Mouse (Mus musculus) small intestine, adult 10 weeks (tissue): ENCODE results near the gene Gm11127. TPM values are rescaled to one million over a fixed set of nuclear protein-coding genes. Genes with fewer than 3 reads are reported as not detected.

Experiments
- polyA plus RNA-seq: library from polyadenylated mRNA; stranded (reverse); fragments of 350-450 nt; fragmentation: Illumina TruSeq; extraction: RNeasy Lipid Tissue Mini Kit (QIAGEN cat#74804); gene quantifications from one replicate; pipeline ENCODE4 v1.2.3, GENCODE M21; 2014; ENCODE audit warnings: low replicate concordance

The Gm11127 gene
- 6.5 TPM for polyA plus RNA-seq

GRCm38 (mm10) chr17:36058362-36058761 is at the start of gene Gm11127:
Gene Gm11127 (minus strand): TSS chr17:36058371.

DNA sequence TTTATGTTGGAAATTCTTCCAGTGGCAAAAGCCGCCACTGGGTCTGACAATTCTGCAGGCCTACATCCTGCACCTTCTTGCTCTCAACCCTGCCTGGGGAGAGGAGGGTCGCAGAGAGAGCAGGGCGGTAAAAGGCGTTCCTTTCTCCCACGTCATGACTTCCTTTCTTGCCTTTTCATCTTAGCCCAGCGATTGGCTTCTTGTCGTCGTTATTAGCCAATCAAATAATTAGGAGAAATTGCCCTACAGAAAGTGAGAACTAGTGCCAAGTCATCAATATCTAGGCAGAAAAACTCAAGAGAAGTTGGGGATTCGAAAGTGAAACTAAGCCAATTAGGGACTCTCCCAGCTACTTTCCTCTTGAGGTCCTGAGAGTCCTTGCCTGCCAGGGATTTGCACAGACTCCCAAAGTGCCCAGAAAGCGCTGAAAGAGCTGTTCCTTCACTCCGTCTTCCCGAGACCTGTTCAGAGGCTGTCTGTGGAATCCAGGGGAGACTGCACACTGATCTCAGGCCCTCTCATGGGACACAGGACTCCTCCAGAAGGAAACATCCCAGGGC is 15.5 kb downstream of the Gm11127 start, which contains the start of the genes H2-T22 and Gm6034:
H2-T22 (minus strand) TSS at position 138 of the 560 bp plus-strand sequence.
Gm6034 (plus strand) TSS at position 352 of the 560 bp plus-strand sequence.

DNA sequence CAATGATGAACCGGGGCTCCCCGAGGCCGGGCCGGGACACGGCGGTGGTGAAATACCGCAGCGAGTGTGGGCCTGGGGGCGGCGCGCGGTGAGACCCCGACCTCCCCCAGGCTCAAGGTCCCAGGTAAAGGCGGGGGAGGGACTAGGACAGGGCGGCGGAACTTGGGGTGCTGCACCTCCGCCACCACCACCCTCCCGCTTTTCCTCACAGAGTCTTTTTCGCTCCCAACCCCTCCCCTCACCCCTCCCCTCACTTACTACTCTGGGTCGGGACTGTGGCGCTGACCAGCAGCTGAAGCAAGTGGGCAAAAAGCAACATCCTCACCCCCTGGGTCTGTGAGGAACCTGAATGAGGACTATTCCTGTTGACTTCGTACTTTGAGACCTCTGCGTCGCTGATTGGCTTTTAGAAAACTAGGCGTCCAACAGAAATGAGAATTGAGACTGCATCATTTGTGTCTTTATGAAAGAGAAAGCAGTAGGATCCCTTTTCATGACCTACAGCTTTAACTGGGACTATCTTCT is 25.8 kb downstream of the Gm11127 start, which contains the start of gene H2-T23:
H2-T23 (minus strand) TSS at position 505 of the 525 bp plus-strand sequence.

DNA sequence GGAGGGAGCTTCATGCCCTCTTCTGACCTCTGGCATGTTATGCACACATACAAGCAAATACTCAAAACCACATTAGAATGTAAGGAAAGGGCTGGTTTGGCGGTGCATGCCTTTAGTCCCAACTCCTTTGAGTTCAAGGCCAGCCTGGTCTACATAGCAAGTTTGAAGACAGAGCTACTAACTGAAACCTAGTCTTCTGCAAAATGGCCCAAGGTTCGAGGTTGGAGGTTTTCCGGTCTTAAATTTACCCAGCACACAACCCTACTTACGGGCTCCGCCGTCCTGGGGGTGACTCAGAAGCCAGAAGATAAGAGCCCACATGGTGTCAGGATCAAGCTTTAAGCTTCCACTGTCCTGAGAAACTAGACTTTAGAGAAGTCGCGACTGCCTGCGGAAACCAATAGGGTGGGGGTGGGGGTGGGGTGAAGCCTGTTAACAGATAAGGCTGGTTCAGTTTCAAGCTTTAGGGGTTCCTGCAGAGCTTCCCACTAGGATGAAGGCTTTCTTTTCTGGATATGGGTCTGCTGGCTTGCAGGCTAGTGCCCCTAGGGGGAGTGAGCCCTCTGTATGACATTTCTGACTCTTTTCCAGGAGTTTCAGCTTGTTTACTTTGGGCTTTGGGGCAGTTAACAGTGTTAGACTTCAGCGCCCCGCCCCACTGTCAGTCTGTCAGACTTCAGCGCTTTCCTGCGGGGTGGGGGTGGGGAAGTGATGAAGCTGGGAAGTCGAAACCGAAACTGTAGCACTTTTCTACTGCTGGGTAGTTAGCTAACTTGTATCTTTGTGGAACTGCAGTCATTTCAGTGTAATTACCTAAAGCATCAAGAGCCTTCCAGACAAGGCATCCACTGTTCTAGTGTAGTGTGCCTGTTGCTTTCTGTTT is 37.7 kb downstream of the Gm11127 start, which contains the start of gene H2-T24:
H2-T24 (minus strand) TSS at position 370 of the 883 bp plus-strand sequence.

Other genes with a start within 250 kb of the Gm11127 start
- 3.7 TPM for gene Ier3, start 236.7 kb downstream of the Gm11127 start, polyA plus RNA-seq
- gene Flot1, start 235.1 kb downstream of the Gm11127 start, polyA plus RNA-seq, result 3.5 TPM
- 23.6 TPM for gene Tubb5, start 220.1 kb downstream of the Gm11127 start, polyA plus RNA-seq
- gene Mdc1, start 216.9 kb downstream of the Gm11127 start, polyA plus RNA-seq, result 9.7 TPM
- gene Nrm, start 197.1 kb downstream of the Gm11127 start, polyA plus RNA-seq, result 1.3 TPM
- gene Ppp1r18, start 192.8 kb downstream of the Gm11127 start, polyA plus RNA-seq, result 1.2 TPM
- gene Dhx16, start 178.6 kb downstream of the Gm11127 start, polyA plus RNA-seq, result 16.5 TPM
- 30.1 TPM for gene 2310061I04Rik, start 160.9 kb downstream of the Gm11127 start, polyA plus RNA-seq
- 17.0 TPM for gene Atat1, start 148.3 kb downstream of the Gm11127 start, polyA plus RNA-seq
- gene Mrps18b, start 142.0 kb downstream of the Gm11127 start, polyA plus RNA-seq, result 8.4 TPM
- gene Ppp1r10, start 141.9 kb downstream of the Gm11127 start, polyA plus RNA-seq, result 28.3 TPM
- 36.1 TPM for gene Abcf1, start 88.6 kb downstream of the Gm11127 start, polyA plus RNA-seq
- 0.56 TPM for gene Gnl1, start 78.5 kb downstream of the Gm11127 start, polyA plus RNA-seq
- gene Prr3, start 78.1 kb downstream of the Gm11127 start, polyA plus RNA-seq, result 0.59 TPM
- 5.7 TPM for gene H2-T24, start 37.8 kb downstream of the Gm11127 start, polyA plus RNA-seq
- gene H2-T23, start 25.5 kb downstream of the Gm11127 start, polyA plus RNA-seq, result 8.8 TPM
- gene H2-T22, start 15.6 kb downstream of the Gm11127 start, polyA plus RNA-seq, result 8.7 TPM
- gene Gm6034, start 15.4 kb downstream of the Gm11127 start, polyA plus RNA-seq, result not detected
- gene Gm19684, start 63.3 kb upstream of the Gm11127 start, polyA plus RNA-seq, result not detected
- gene Gm7030, start 71.1 kb upstream of the Gm11127 start, polyA plus RNA-seq, result not detected
- 18.8 TPM for gene Gm8909, start 110.2 kb upstream of the Gm11127 start, polyA plus RNA-seq
- gene H2-T3, start 131.9 kb upstream of the Gm11127 start, polyA plus RNA-seq, result 85.1 TPM
- 7.6 TPM for gene Rpp21, start 199.7 kb upstream of the Gm11127 start, polyA plus RNA-seq
- 18.1 TPM for gene Trim39, start 213.9 kb upstream of the Gm11127 start, polyA plus RNA-seq
- not detected for gene H2-M10.2, start 228.1 kb upstream of the Gm11127 start, polyA plus RNA-seq